Mouse (Mus musculus): ENCODE measurements at regions not wholly inside any gene's neighbourhood (a gene's known extent, or its start where the extent isn't known, plus 50 kb on each side); places are given as distances from the start of the nearest gene placed in this dataset.
"Not testable (repeated sequence)": the region's sequence is repeated elsewhere in the genome, so short reads cannot be mapped to it uniquely, and the experiment has no call there.

DNA sequence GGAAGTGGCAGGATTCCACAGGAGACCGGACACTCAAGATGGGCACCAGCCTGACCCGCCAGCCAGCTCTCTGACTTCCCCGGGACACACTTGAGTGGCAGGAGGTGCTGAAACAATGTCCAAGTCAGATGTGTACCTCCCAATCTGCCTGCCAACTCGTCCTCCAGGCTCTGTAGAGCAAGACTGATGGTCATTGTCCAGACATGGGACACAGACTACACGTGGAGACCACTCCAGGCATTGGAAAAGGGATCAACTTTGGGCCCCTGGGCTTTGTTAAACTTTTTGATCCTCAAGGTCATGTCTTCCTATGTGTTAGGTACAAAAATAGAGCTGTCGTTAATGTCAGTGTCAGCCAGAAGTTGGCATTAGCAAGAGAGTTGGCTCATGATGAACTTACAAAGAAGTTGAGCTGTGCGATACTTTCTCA lies 214.6 kb downstream of the 3100002H09Rik start:
- DNase-seq (ENCODE audit: low spot score in 2 of 2): no peak

DNA sequence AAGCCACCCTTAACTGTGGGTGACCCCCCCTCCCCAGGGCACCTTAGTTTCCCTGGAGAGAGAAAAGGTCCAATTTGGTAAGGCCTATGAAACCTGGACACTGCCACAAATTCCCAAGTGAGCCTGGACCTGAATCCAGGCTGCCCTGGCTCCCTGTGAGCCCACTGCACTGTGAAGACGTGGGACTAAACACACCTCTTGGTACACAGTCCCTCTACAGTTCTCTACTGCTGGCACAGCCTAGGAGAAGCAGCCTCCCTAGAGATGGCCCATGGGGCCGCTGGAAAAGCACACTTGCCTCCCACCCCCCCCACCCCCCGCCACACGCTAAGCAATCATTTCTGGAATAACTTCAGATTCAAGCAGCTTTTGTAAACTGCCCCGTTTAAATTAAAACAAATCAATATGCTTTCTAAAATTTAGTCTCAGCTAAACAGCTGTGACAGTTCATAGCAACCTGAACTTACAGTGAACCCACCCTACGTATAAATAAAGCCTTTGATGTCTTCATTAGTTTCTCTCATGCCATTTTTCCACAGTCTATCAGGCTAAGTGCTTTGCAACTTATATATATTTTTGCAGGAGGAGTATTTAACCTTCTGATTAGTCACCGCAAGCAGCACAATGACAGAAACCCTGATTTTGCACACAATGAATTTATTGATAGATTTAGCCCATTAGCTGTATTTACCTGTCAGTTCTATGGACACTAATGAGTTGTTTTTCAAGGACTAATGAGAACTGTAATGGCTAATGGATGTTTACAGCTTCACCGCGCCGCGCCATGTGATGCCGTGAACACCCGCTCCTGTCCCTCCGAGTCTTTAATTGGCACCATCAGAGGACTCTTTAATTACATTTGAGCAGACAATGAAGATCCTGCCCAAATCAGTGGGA lies 215.3 kb downstream of the 3100002H09Rik start:
- DNase-seq (ENCODE audit: low spot score in 2 of 2): no peak

DNA sequence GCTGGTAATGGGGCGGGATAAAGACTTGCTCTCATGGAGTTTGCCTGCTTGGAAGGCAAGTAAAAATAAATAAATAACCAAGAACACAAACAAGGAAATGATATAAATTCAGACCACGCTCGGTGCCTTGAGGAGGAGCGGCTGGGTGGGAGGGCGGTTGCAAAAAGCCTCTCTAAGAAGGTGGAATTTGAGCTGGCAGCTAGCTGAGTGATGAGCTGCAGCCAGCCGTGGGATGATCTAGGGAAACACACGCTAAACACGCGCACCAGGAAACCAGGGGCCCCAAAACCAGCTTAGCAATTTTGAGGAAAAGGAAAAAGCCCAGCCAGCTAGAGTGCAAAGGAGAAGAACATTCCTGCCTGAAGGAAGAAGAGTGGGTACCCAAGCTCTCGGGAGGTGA lies 217.0 kb downstream of the 3100002H09Rik start:
- no peak for DNase-seq (ENCODE audit: low spot score in 2 of 2)

DNA sequence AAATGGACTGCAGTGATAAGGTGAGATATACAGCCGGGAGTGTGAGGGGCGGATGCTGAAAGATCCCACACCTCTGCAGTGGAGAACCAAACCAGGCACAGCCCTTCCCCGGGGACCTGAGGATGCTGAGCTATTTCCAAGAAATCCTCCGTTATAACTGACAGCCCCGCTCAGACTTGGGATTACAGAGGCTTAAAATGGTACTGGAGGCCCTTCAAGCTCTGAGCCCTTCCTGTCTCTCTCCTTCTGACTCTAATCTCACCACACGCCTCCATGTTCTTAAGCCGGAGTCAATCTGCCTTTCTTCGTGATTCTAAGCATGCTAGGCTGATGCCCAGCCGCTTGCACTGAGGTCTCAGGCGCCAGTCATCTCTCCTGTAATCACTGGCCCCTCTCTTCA lies 221.5 kb downstream of the 3100002H09Rik start:
- no peak for DNase-seq (ENCODE audit: low spot score in 2 of 2)

DNA sequence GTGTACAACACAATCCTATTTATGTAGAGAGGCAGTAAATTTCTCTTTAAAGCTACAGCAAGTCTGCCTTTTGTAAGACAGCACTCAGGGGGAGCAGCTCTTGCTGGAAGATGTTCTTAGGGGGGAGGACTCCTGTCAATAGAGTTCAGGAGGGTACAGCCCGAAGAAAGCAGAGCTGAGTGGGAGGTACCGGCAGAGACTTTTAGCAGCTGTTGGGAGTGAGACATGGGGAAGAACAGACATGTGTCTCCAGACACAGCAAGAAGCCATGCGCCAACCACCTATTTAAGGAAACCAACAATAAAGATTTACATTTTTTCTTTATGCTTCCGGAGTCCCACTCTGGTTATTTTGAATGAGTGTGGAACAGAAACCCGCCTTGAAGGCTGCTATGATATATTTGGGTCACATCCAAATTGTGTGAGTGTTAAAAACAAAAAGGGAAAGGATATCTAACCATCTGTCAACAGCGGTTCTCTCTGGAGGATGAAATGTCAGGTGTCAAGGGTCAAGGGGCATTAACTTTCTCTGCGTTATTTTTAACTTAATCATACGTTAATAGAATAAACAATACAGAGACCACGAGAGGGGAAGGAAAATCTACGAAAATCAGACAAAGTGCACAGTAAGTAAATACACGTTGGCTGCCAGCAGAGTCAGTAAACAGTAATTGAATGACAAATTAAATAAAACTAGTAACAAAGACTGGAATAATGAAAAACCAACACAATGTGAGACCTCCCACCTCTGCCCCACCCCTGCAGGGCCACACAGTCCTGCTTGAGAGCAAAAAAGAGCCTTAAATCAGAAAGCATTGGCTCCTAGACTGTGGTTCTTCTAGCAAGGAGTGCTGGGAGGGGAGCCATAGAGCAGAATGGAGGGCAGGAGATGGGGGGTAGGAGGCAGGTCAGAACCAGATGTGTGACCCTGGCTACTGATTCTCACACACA lies 225.2 kb downstream of the 3100002H09Rik start:
- no peak for DNase-seq (ENCODE audit: low spot score in 2 of 2)

DNA sequence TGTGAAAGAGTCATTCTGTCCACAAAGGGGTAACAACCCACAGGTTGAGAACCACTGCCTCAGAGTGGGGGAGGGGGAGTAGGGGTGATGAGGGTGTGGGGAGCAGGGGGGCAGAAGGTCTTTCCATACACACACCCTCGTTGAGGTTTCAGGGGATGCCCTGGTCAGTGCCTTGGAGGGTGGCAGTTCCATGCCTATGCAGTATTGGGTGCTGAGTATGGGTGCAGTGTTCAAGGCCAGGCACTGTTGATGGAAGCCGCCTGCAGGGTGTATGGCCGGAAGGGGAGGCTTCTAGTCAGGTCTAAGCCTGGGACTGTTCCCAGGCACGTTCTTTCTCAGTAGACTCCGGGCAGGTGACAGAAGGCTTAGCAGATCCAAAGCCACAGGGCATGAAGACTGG lies 234.1 kb downstream of the 3100002H09Rik start:
- no peak for DNase-seq (ENCODE audit: low spot score in 2 of 2)

DNA sequence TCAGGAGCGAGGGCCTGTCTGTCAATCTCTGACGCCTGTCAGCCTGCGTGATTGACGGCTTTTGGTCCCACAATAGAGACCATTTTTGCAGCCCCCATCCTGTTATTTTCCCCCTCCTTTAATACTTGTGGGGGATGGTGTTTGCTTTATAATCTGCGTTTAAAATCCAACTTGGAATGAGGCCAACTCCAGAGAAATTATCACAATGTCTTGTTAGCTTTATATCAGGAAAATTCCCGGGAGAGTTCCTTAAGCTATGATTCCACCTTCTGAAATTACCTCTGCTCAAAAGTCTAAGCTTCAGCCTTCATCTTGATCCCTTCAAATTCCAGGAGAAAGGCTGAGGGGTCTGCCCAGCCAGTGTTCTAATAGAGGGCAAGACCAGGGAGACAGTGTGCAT lies 235.0 kb downstream of the 3100002H09Rik start:
- DNase-seq (ENCODE audit: low spot score in 2 of 2): no peak

DNA sequence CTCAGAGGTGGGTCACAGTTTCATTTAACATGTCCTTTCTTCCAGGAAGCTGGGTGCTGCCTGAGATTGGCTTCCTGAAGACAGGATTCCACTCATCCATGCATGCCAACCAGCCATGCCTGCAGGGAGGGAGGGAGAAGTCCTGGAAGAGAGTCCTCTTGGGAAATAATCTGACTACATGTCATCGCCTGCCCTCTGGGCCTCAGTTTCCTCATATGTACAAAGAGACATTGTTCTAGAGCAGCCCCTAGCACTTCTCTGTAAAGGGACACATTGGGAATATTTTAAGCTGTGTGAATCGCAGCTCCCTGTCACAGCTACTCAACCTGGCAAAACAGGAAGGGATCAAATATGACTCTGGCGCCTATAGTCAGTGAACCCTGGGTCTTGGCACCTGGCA lies 241.8 kb downstream of the 3100002H09Rik start:
- DNase-seq (ENCODE audit: low spot score in 2 of 2): no peak

DNA sequence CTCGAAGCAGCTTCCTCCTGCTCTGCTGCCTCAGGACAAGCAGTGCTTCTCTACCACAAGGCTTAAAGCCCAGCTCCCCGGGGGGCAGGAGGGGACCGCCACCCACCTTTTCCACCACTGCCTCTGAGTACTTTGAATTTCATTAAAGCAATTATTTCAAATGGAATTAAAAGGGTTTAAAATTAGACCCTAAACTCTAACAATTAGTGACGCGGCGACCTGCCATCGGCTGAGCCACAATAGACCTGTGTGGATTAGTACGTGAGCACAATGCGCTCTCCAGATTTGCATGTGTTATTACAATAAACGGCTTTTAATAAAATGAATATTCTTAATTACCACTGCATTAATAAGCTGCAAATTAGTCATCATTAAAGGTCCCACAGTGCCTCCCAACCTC lies 242.5 kb downstream of the 3100002H09Rik start:
- no peak for DNase-seq (ENCODE audit: low spot score in 2 of 2)

DNA sequence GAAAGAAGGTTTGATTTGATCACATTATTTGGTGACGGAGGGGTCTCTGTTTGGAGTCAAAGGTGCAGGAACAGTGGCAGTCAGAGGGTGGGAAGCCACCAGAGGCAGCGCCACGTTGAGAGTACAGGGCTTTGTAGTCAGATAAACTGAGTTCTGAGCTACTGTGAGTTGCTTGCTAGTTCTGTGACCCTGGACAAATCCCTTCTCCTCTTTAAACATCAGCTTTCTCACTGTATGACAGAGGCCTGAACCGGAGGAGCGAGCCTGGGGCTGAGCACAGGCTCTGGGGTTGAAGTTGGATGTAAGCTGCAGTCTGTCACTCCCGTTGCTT lies 250.1 kb downstream of the 3100002H09Rik start:
- DNase-seq (ENCODE audit: low spot score in 2 of 2): no peak

DNA sequence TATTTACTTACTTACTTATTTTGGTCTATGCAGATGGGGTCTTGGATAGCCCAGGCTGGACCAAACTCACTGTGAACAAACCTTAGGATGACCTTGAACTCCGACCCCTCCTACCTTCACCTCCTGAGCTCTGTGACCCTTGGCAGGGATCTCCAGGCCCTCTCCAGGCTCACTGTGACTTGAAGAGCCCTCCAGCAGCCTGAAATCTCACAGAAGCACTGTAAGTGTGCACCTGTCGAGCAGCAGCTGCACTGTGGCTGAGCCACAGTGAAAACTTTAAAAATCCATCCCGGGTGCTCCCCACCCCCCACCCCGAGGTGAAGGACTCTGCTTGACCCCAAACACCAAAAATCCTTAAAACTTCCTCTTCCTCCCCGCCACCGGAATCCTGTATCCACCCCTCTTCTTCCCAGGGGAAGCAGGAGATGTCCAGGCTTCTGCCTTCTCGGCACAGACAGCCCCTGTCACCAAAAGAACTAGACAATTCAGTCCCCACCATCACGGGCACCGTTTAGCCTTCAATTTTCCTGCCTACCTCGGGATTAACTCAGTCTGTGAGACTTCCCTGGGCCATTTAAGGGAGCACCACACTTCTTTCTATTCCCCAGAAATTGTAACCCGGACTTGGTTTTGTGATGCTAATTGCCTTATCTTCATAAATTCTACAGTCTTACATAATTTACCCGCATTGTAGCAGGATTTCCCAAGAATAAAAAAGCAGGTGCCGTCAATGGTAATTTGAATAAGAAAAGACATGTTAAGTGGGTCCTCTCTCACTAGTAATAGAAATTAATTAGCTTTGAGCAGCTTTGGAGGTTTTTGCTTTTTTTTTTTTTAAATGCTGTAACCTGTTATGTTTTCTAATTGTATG lies 250.7 kb downstream of the 3100002H09Rik start:
- no peak for DNase-seq (ENCODE audit: low spot score in 2 of 2)

DNA sequence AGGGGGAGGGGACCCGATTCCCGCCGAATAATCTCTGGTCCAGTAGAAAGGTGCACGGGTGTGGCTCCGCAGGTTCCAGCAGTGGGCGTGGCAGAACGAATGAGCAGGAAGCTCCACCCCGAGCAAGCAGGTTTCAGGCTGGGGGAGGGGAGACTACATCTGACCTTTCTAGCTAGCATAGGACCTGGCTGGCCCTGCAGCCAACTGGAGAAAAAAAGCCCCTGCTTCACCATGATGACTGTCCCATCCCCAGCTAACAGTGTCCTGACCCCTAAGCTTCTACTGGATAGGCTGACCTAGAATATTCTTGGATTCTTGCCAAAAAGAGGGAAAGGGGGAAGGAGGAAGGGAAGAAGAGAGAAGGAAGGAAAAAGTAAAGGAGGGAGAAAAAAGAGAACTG lies 252.1 kb downstream of the 3100002H09Rik start:
- not testable (repeated sequence) for DNase-seq (ENCODE audit: low spot score in 2 of 2)

DNA sequence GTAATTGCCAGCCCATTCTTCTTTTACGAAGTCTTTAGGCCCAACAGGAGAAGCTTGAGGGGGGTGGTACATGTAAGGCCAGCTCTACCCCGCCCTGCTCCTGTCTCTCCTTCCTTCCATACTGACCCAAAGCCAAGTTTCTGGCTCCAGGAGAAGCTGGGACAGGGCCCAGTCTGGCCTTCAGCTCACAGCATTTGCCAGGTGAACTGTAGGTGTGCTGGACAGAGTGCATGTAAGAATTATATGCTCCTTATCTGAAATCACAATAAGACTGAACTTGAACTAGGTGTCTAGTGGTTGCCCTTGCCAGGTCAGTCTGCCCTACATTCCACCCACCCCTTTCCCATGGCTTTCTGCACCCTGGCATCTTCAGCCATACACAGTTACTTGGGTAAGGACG lies 260.2 kb downstream of the 3100002H09Rik start:
- no peak for DNase-seq (ENCODE audit: low spot score in 2 of 2)

DNA sequence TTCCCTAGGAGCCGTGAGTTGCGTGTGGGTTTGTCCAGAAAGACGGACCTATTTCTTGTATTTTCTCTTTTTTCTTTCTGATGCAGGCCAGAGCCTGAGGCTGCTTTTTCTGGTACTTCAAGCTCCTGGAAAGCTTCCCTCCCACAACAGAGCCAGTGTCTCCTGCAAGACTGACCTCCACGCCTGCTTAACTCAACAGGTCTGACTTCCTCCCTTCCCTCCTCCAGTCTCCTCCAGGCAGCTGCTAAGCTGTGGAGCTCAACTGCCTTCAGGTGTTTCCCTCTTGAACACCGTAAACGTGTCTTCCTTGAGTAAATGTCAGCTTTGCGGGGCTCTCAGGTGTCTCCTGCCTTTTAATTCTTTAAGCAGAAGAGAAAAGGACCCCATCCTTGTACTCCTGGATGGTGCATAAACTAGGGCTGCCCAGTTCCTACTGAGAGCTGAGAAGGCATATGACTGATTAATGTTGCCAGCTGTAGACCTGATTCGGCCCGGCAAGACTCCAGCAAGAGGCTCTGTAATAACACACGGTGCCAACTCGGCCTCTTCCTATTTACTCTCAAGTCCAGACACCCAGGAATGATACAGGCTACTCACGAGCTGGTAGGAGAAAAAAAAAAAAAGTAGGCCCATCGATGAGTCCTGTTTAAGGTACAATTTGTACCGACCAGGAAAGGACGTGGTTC lies 260.9 kb downstream of the 3100002H09Rik start:
- DNase-seq (ENCODE audit: low spot score in 2 of 2): no peak

DNA sequence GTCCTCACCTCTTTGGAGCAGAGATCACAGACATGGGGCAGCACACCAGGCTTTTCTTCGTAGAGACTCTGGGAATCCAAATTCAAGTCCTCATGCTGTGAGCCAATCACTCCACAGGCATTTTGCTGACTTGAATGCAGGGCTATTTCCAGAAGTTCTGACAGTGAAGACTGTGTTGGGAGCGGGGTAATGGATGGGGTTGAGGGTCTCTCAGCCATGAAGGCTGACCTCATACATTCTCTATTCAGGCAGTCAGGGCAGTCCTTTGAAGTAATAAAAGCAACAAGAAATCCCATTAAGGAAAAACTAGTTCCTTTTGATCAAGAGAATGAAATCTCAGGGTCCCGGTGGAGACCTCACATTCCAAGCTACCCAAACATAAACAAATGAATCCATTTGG lies 261.5 kb downstream of the 3100002H09Rik start:
- no peak for DNase-seq (ENCODE audit: low spot score in 2 of 2)

DNA sequence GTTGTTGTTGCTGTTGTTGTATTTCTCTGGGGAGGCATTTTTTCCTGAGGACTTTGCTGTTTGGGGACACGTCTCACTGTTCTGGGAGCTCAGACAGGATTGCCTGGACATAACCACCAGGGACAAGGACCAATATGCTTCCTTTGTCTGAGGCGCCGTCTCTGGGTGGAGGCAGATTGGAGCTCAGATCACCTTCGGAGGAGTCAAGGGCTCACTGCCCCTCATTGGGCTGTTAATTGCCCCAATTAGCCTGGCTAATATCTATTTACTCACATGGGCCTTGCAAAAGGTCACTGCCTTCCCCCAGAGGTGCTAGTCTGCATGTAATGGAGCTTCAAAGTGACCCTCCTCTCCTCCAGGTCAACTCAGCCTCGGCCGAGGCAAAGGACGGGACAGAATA lies 270.5 kb downstream of the 3100002H09Rik start:
- no peak for DNase-seq (ENCODE audit: low spot score in 2 of 2)

DNA sequence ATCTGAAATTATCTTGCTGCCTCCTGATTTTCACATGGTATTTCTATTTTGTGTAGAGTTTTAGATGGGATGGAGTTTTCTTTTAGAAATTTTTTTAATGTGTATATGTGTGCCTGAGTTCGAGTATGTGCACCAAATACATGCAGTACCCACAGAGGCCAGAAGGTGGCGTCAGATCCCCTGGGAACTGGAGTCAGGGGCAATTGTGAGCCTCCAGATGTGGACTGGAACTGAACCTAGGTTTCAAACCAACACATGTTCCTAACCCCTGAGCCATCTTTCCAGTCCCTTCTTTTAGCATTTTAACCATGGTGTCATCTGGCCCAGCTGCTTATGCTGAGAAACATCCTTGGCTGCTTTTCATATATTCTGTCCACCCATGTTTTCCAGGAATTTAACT lies 274.9 kb downstream of the 3100002H09Rik start:
- no peak for DNase-seq (ENCODE audit: low spot score in 2 of 2)

DNA sequence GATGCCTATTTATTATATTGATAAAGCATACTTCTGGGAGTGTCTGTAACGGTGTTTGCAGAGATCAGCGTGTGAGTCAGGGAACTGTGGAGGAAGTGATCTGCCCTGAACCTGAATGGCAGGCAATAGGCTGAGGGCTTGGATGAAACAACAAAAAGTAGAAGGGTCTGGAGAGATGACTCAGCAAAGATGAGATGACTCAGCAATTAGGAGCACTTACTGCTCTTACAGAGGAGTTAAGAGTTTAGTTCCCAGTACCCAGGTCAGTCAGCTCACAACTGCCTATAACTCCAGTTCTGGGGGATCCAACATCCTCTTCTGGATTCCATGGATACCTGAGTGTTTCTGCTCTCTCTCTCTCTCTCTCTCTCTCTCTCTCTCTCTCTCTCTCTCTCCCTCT lies 277.6 kb downstream of the 3100002H09Rik start:
- DNase-seq (ENCODE audit: low spot score in 2 of 2): no peak

DNA sequence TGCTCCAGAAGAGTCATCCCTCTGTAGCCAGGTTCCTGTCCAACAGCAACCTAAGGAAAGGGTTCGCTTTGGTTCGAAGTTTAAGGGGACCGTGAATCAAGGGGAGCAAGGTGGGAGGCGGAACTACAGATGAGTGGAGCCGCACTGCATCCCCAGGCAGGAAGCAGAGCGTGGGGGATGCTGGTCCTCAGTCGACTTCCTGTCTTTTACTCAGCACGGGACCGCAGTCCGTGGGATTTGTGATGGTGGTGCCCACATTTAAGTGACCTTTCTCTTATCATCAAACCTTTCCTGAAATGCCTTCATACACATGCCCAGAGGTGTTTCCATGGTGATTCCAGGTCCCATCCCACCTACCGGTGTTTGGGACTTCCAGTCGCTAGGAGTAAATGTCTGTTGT lies 278.2 kb downstream of the 3100002H09Rik start:
- DNase-seq (ENCODE audit: low spot score in 2 of 2): no peak

DNA sequence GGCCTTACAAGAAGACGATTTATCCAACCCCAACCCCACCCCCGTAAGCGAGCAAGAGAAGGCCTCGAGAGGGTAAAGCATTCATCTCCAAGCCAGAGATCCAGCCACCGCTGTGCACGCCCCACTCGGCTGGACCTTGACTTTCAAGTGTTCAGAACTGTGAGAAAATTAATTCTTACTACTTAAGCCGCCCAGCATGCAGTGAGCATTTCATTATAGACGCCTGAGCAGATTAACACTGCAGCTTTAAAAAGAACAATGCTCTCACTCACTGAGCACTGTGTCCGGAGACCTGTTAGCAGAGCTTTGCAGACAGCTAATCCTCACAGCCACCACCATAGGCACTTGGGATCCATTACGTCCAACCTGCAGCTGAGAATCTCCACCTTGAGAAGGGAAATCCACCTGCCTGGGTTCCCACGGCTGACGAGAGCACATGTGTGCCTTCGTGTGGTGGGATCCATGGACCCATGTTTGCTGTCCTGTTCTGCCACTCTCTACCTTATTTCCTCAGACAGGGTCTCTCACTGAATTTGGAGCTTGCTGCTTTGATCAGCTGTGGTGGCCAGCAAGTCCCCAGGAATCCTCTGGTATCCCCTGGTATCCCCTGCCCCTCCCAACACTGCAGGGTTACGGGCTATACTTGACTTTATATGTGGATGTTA lies 281.4 kb downstream of the 3100002H09Rik start:
- DNase-seq (ENCODE audit: low spot score in 2 of 2): no peak

DNA sequence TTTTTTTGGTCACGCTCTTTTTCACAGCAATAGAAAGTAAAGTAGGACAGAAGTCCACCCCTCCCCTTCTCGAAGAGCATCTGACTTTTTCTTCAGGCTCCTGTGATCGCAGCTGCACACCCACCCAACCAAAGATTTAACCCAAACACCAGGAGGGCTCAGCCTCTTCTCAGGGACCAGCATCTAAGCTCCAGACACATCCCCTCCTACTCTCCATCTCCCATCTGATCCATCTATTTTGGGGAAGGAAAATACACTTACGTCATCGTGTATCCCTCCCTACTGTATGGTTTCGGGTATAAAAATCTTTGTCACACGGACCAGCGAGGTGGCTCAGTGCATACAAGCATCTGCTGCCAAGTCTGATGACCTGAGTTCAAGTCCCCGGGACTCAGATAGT lies 284.3 kb downstream of the 3100002H09Rik start:
- peak in 1 of 2 experiments; percentile 7 for DNase-seq (ENCODE audit: low spot score in 2 of 2)

Measured in frontal cortex, postnatal 10 days (tissue).